Mouse (Mus musculus) ES-E14 (cell line): Measurements from ENCODE around the gene Mpdu1.
A peak's percentile ranks its signal among the peaks of the same experiment; 100 is the strongest.

Source experiments
- CHD2 ChIP-seq: IDR thresholded peaks from 2 replicates; pipeline ENCODE4 v1.6.1; 2014; ENCODE audit warnings: mild to moderate bottlenecking, low read depth, low read length, inconsistent platforms
- HCFC1 ChIP-seq: IDR thresholded peaks from 2 replicates; pipeline ENCODE4 v1.6.1; 2012; ENCODE audit warnings: low read length, inconsistent platforms, borderline replicate concordance; ENCODE audit not compliant: insufficient read depth
- MAFK ChIP-seq: IDR thresholded peaks from 2 replicates; pipeline ENCODE4 v1.6.1; 2014; ENCODE audit warnings: mild to moderate bottlenecking, low read depth, low read length, inconsistent platforms; ENCODE audit not compliant: insufficient read depth
- ZC3H11A ChIP-seq: IDR thresholded peaks from 2 replicates; pipeline ENCODE4 v1.6.1; 2012; ENCODE audit warnings: low read depth, mild to moderate bottlenecking, inconsistent platforms, low read length, borderline replicate concordance
- ZNF384 ChIP-seq: IDR thresholded peaks from 2 replicates; pipeline ENCODE4 v1.6.1; 2012; ENCODE audit warnings: low read depth, low read length, inconsistent platforms

- TF ChIP-seq CHD2 (no peak), ZC3H11A (0 out of 2 replicates have a peak, but pooled peaks have one; percentile 3), MAFK (no peak), HCFC1 (no peak), ZNF384 (no peak)
Observed at GRCm38 (mm10) chr11:69655264-69656064, 7.0 kb downstream of the Mpdu1 start, which contains the start of gene Sox15.
